Mouse (Mus musculus): ENCODE results near the gene Egfl8. TPM values are rescaled to one million over a fixed set of nuclear protein-coding genes. Genes with fewer than 3 reads are reported as not detected.

The Egfl8 gene
- total RNA-seq, 2 experiments from 2014 or later: 3.9 to 5.1 TPM

DNA sequence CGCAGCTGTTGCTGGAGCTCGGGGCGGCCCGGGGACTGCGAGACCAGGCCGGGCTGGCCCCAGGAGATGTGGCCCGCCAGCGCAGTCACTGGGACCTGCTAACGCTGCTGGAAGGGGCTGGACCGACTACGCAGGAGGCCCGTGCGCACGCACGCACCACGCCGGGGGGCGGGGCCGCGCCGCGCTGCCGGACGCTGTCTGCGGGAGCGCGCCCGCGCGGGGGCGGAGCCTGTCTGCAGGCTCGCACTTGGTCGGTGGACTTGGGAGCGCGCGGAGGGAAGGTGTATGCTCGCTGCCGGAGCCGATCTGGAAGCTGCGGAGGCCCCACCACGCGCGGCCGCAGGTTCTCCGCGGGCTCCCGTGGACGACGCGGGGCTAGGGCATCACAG, 28.4 kb downstream of the Egfl8 start:
- DNase-seq (ENCODE audit: low spot score in 2 of 2): peak; percentile 99
- intact Hi-C loops (cut with DNase I): loop anchor here (1.0 kb wide), 1 partner anchor 465 kb away; the partner anchor contains the start of gene Brd2

DNA sequence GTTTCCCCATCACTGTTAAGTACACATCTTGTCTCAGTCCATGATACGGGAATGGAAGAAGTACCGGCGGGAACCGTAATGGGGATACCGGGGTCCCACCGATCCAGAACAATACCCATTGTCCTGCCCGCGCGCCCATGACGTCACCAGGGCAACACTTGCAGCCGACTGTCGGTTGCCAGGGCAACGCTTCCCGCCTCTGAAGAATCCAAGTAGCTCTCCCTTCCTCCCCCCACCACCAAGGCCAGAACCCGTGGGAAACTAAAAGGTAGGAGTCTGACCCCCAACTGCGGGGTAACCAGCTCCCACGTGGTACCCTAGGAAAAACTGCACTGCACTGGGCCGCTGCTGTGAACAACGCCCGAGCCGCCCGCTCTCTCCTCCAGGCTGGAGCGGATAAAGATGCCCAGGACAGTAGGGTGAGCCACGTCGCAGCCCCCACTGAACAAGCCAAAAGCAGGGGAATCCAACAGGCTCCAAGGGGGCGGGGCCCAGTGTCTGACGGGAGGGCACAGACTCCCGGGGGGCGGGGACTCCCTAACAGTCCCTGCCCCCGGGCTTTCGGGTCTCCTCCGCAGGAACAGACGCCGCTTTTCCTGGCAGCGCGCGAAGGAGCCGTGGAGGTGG, 28.9 kb downstream of the Egfl8 start:
- DNase-seq (ENCODE audit: low spot score in 2 of 2): peak; percentile 90 to 92
- intact Hi-C loops (cut with DNase I): loop anchor here (1.0 kb wide), 1 partner anchor 465 kb away; the partner anchor contains the start of gene Brd2

DNA sequence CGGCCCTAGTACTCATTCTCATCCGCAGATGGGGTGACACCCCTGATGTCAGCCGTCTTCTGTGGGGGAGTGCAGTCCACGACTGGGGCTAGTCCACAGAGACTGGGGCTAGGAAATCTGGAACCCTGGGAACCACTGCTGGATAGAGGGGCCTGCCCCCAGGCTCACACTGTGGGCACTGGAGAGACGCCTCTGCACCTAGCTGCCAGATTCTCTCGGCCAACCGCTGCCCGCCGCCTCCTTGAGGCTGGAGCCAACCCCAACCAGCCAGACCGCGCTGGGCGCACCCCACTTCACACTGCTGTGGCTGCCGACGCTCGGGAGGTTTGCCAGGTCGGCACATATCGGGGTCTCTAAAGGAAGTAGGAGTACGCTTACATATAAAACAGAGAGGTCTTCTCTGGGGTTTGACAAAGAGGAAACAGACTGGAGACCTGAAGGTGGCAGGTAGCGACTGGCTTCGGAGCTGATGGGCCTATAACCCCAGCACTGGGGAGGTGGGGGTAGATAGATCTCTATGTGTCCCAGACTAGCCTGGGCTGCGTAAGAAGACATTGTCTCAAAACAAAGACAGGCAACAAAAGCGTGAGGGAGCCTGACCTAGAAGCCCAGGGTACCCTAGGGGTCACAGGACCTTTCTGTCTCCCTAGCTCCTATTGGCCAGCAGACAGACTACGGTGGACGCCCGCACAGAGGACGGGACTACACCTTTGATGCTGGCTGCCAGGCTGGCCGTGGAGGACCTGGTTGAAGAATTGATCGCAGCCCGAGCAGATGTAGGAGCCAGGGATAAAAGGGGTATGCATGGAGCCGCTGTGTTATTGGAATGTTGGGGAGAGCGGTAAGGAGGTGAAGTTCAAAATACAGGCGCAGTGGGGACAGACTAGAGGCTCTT, 29.6 kb downstream of the Egfl8 start:
- no peak for DNase-seq (ENCODE audit: low spot score in 2 of 2)
- intact Hi-C loops (cut with DNase I): no loop called here

DNA sequence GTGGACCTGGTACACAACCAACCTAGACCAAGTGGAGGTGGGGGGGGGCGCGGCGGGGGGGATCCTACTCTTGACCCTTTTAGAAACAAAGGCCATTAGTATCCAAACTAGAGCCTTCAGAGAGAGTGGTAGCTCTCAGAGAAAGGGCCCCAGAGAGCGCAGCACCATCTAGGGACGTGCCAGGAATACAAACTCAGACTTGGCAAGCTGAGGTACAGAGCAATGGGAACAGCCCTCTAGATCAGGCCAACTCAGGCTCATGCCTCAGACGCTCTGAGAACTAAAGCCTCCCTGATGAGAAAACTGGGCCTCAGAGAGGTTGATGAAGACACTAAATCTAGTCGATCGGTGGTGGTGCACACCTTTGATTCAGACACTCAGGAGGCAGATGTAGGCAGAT, 30.6 kb downstream of the Egfl8 start:
- DNase-seq (ENCODE audit: low spot score in 2 of 2): peak in 1 of 2 experiments; percentile 47
- intact Hi-C loops (cut with DNase I): no loop called here

DNA sequence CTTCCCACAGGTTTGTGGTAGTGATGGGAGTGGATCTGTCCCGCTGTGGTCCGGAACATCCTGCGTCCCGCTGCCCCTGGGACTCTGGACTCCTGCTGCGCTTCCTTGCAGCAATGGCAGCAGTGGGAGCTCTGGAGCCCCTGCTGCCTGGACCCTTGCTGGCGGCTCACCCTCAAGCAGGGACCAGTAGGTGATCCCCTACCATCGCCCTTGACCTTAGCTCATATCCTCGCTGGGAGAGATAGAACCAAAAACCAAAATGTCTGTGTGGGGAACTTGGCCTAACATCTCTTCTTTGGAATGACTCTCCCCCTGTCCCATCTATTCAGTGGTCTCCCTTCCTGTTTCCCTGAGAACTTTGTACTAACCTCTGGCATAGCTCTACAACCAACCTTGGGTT, 32.0 kb downstream of the Egfl8 start:
- intact Hi-C loops (cut with DNase I): no loop called here
- DNase-seq (ENCODE audit: low spot score in 2 of 2): no peak

DNA sequence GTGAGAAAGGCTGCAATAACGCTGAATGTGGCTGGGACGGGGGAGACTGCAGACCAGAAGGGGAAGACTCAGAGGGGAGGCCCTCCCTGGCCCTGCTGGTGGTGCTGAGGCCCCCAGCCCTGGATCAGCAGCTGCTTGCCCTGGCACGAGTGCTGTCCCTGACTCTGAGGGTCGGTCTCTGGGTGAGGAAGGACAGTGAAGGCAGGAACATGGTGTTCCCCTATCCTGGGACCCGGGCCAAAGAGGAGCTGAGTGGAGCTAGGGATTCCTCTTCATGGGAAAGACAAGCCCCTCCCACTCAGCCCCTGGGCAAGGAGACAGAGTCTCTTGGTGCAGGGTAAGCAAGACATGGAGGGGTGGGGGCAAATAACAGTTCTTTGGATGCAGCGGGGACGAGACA, 32.4 kb downstream of the Egfl8 start:
- intact Hi-C loops (cut with DNase I): no loop called here
- DNase-seq (ENCODE audit: low spot score in 2 of 2): no peak

DNA sequence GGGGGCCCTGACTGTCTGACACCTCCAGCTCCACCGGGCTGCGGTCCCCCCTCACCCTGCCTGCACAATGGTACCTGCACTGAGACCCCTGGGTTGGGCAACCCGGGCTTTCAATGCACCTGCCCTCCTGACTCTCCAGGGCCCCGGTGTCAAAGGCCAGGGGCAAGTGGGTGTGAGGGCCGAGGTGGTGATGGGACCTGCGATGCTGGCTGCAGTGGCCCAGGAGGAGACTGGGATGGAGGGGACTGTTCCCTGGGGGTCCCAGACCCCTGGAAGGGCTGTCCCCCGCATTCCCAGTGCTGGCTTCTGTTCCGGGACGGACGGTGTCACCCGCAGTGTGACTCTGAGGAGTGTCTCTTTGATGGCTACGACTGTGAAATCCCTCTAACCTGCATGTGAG, 33.2 kb downstream of the Egfl8 start:
- DNase-seq (ENCODE audit: low spot score in 2 of 2): no peak
- intact Hi-C loops (cut with DNase I): no loop called here

DNA sequence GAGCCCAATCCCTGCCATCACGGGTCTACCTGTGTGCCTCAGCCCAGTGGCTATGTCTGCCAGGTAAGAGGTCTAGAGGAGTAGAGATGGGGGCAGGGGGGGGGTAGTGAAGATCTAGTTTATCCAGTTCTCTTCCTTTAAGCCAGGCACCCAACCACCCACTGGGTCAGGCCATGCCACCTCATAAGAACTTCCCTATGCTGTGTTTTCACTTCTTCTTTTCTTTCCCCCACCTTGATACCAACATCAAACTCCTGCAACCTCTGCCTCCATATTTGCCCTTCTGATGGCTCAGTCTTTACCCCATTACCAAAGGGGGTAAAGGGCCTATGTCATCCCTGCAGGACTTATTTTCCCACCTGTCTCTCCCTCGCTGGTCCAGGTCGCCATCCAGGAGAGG, 37.7 kb downstream of the Egfl8 start:
- DNase-seq (ENCODE audit: low spot score in 2 of 2): no peak
- intact Hi-C loops (cut with DNase I): no loop called here

DNA sequence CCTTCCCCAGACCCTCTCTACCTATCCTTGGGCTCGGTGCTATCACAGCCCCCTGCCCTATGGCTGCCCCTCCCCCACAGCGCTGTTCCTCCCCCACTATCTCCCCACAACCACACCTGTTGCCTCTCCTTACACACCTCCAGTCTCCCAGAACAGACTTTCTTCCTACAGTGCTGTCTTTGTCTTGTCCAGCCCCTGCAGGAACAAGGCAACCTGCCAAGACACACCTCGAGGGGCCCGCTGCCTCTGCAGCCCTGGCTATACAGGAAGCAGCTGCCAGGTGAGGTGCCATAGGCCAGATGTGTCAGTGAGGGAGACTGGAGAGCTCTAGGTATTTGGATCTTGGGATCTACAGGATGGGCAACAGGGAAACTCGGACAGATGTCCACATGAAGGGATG, 39.2 kb downstream of the Egfl8 start:
- intact Hi-C loops (cut with DNase I): no loop called here
- DNase-seq (ENCODE audit: low spot score in 2 of 2): no peak

DNA sequence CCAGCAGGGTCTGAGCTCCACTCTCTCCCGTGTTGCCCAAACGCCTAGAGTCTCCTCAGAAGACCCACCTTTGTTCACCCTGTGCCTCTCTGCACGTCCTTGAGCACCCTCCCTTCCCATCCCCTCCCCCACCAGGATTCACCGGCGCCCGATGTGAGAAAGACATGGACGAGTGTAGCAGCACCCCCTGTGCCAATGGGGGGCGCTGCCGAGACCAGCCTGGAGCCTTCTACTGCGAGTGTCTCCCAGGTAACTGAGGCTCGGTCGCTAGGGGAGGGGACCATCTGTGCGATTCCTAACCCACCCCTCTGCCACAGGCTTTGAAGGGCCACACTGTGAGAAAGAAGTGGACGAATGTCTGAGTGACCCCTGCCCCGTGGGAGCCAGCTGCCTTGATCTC, 43.4 kb downstream of the Egfl8 start:
- DNase-seq (ENCODE audit: low spot score in 2 of 2): no peak

DNA sequence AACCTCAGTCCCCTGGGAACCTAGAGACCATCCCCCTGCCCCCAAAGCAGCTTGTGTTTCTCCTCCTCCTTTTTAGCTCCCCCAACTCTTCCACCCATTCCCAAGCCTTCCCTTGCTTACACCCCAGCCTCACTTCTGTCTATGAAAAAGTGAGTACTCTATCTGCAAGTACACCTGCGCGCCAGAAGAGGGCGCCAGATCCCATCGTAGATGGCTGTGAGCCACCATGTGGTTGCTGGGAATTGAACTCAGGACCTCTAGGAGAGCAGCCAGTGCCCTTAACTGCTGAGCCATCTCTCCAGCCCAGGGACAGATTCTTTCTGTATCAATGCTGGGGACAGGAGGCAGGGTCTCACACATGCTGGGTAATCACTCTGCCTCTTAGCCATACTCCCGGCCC, 43.9 kb downstream of the Egfl8 start:
- intact Hi-C loops (cut with DNase I): no loop called here
- no peak for DNase-seq (ENCODE audit: low spot score in 2 of 2)

More for the DNA sequence above, 43.4 kb downstream of the Egfl8 start:
- intact Hi-C loops (cut with DNase I): no loop called here

DNA sequence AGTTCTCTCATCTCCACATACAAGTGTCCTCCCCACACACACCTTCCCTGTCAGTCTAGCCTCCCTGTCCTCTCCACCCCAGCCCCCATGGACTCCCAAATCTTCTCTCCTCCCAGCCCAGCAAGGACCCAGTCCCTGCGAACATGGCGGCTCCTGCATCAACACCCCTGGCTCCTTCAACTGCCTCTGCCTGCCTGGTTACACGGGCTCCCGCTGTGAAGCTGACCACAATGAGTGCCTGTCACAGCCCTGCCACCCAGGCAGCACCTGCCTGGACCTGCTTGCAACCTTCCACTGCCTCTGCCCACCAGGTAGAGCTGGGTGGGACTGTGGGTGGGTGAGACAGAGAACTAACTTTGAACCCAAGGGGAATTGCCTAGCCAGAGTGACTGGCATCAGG, 45.9 kb downstream of the Egfl8 start:
- intact Hi-C loops (cut with DNase I): no loop called here
- DNase-seq (ENCODE audit: low spot score in 2 of 2): no peak

DNA sequence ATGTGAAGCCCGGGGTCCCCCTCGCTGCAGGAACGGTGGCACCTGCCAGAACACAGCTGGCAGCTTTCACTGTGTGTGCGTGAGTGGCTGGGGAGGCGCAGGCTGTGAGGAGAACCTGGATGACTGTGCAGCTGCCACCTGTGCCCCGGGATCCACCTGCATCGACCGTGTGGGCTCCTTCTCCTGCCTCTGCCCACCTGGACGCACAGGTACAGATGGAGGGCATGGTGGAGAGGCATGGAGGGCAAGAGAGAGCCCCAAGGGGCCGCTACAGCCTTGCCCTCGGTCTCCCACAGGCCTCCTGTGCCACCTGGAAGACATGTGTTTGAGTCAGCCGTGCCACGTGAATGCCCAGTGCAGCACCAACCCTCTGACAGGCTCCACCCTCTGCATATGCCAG, 47.4 kb downstream of the Egfl8 start:
- DNase-seq (ENCODE audit: low spot score in 2 of 2): no peak
- intact Hi-C loops (cut with DNase I): no loop called here

DNA sequence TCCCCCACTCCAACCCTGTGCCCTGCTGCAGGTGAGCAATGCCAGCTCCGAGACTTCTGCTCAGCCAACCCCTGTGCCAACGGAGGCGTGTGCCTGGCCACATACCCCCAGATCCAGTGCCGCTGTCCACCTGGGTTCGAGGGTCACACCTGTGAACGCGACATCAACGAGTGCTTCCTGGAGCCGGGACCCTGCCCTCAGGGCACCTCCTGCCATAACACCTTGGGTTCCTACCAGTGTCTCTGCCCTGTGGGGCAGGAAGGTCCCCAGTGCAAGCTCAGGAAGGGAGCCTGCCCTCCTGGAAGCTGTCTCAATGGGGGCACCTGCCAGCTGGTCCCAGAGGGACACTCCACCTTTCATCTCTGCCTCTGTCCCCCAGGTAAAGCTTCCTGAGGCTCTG, 48.5 kb downstream of the Egfl8 start:
- DNase-seq (ENCODE audit: low spot score in 2 of 2): no peak
- intact Hi-C loops (cut with DNase I): no loop called here

DNA sequence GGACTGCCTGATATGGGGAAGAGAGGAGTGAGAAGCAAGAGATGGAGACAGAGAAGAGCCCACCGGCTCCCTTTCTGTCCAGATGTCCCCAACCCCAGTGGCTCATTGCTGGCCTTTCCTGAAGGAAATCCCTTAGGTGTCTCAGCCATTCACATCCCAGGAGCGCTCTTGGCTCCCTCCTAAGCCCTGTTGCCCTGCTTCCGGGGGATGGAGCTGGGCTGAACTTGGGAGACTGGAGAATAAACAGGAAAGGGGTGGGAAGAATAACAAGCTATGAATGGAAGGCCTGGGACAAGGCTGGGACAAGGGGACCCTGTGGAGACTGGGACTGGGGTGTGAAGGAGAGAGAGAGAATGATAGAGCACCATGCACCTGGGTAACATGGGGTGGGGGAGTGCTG, 51.0 kb downstream of the Egfl8 start:
- intact Hi-C loops (cut with DNase I): no loop called here

DNA sequence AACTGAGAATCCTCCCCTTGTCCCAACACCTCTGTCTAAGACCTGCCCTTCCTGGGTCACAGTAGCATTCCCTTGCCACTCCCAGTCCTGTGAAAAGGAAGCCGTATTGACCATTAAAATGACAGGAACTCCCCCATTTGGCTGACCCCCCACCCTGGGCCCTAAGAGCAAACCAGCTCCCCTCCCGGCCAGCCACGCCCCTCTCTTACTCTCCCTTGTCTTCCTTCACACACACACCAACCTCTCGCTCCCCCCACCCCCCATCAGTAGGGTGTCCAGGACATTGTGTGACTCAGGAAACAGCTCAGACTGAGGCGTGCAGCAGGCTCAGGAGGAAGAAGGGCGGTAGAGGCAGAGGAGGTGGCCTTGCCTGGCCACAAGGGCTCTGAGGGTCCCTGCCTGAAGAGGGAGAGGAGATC, 51.8 kb downstream of the Egfl8 start, which contains the start of gene Notch4:
Gene Notch4 (plus strand): TSS at position 266 of the 419 bp plus-strand sequence.
- no peak for DNase-seq (ENCODE audit: low spot score in 2 of 2)
- intact Hi-C loops (cut with DNase I): no loop called here

More for the DNA sequence above, 51.0 kb downstream of the Egfl8 start:
- no peak for DNase-seq (ENCODE audit: low spot score in 2 of 2)

DNA sequence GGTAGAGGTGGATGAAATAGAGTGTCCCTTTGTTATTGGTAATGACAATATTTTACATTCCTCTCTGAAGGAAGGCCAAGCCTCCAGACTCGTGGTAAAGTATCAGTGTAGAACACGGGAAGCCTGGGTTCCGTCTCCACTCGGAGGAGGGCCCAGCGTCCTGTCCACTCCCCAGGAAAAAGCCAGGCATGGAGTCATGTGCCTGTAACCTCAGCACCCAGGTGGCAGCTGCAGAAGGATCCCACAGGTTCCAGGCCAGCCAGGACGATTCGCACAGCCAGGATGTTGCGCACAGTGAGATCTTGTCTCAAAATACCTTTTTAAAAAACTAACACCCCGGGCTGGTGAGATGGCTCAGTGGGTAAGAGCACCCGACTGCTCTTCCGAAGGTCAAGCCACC, 52.4 kb downstream of the Egfl8 start:
- intact Hi-C loops (cut with DNase I): no loop called here
- DNase-seq (ENCODE audit: low spot score in 2 of 2): no peak

Measured in left cerebral cortex, postnatal 25 days (tissue).